Mouse (Mus musculus): Measurements from ENCODE around the gene Prkag1. TPM values are rescaled to one million over a fixed set of nuclear protein-coding genes. Genes with fewer than 3 reads are reported as not detected.
A peak's percentile ranks its signal among the peaks of the same experiment; 100 is the strongest.

Prkag1 gene
- polyA plus RNA-seq, 1 experiment from 2014 or later: 89.4 TPM

- 37% methylated on average over 7 of the region's 7 CpGs for WGBS
- H3K4me2 ChIP-seq (ENCODE audit: low read depth, low read length, severe bottlenecking): no peak overlapping the region
- H3K27me3 ChIP-seq (ENCODE audit: control insufficient read depth, insufficient read depth, low read length): peaks cover 66% of the 10 kb centered on the region
- DNase-seq (ENCODE audit: low spot score) (peak; percentile 64), ATAC-seq (replicated peaks; ENCODE audit: low FRiP score) (no peak)
- H3K4me3 ChIP-seq (ENCODE audit: low read depth, low read length): no peak overlapping the region
- no peak overlapping the region for H3K9ac ChIP-seq (ENCODE audit: low read length)
- no peaks in the 10 kb centered on the region for H3K36me3 ChIP-seq (ENCODE audit: control insufficient read depth, insufficient read depth, low read length)
- H3K4me1 ChIP-seq (replicated peaks; ENCODE audit: control insufficient read depth, insufficient read depth, low read length): peaks cover 5% of the 10 kb centered on the region; the same call in 1 of the 2 replicates
- H3K27ac ChIP-seq (ENCODE audit: low read depth, low read length): no peak overlapping the region
- H3K9me3 ChIP-seq (ENCODE audit: control insufficient read depth, low read length): no peaks in the 10 kb centered on the region
These were observed 45.6 kb downstream of the Prkag1 start for GRCm38 (mm10) chr15:98785744-98786143.

- Histone ChIP-seq H3K27me3 (ENCODE audit: control insufficient read depth, insufficient read depth, low read length) (peaks cover 73% of the 10 kb centered on the region), H3K4me2 (ENCODE audit: low read depth, low read length, severe bottlenecking) (no peak overlapping the region), H3K36me3 (ENCODE audit: control insufficient read depth, insufficient read depth, low read length) (no peaks in the 10 kb centered on the region), H3K9me3 (ENCODE audit: control insufficient read depth, low read length) (no peaks in the 10 kb centered on the region), H3K27ac (ENCODE audit: low read depth, low read length) (no peak overlapping the region), H3K9ac (ENCODE audit: low read length) (no peak overlapping the region), H3K4me1 (replicated peaks; ENCODE audit: control insufficient read depth, insufficient read depth, low read length) (peaks cover 8% of the 10 kb centered on the region), H3K4me3 (ENCODE audit: low read depth, low read length) (no peak overlapping the region)
- DNase-seq (ENCODE audit: low spot score) (no peak), ATAC-seq (replicated peaks; ENCODE audit: low FRiP score) (no peak)
- 34% methylated on average over 6 of the region's 6 CpGs for WGBS
These were observed 50.2 kb downstream of the Prkag1 start for GRCm38 (mm10) chr15:98781166-98781565.

- H3K4me2 ChIP-seq (ENCODE audit: low read depth, low read length, severe bottlenecking): no peak overlapping the region
- DNase-seq (ENCODE audit: low spot score): peak; percentile 64
These were observed 50.7 kb downstream of the Prkag1 start for GRCm38 (mm10) chr15:98780573-98780972.

GRCm38 (mm10) chr15:98780075-98780474 is 51.2 kb downstream of the Prkag1 start:
- peaks cover 10% of the 10 kb centered on the region for H3K4me1 ChIP-seq (replicated peaks; ENCODE audit: control insufficient read depth, insufficient read depth, low read length)
- no peak overlapping the region for H3K27ac ChIP-seq (ENCODE audit: low read depth, low read length)
- WGBS: 3% methylated on average over 8 of the region's 8 CpGs
- H3K9ac ChIP-seq (ENCODE audit: low read length): no peak overlapping the region
- no peak overlapping the region for H3K4me3 ChIP-seq (ENCODE audit: low read depth, low read length)
- no peaks in the 10 kb centered on the region for H3K36me3 ChIP-seq (ENCODE audit: control insufficient read depth, insufficient read depth, low read length)
- DNase-seq (ENCODE audit: low spot score) (no peak), ATAC-seq (replicated peaks; ENCODE audit: low FRiP score) (no peak)
- no peaks in the 10 kb centered on the region for H3K9me3 ChIP-seq (ENCODE audit: control insufficient read depth, low read length)
- peaks cover 80% of the 10 kb centered on the region for H3K27me3 ChIP-seq (ENCODE audit: control insufficient read depth, insufficient read depth, low read length)
- no peak overlapping the region for H3K4me2 ChIP-seq (ENCODE audit: low read depth, low read length, severe bottlenecking)

More at GRCm38 (mm10) chr15:98780573-98780972, 50.7 kb downstream of the Prkag1 start:
- no peaks in the 10 kb centered on the region for H3K9me3 ChIP-seq (ENCODE audit: control insufficient read depth, low read length)
- H3K27me3 ChIP-seq (ENCODE audit: control insufficient read depth, insufficient read depth, low read length): peaks cover 78% of the 10 kb centered on the region
- H3K4me1 ChIP-seq (replicated peaks; ENCODE audit: control insufficient read depth, insufficient read depth, low read length): peaks cover 10% of the 10 kb centered on the region
- ATAC-seq (replicated peaks; ENCODE audit: low FRiP score): no peak
- no peak overlapping the region for H3K9ac ChIP-seq (ENCODE audit: low read length)
- H3K36me3 ChIP-seq (ENCODE audit: control insufficient read depth, insufficient read depth, low read length): no peaks in the 10 kb centered on the region
- no peak overlapping the region for H3K4me3 ChIP-seq (ENCODE audit: low read depth, low read length)
- no peak overlapping the region for H3K27ac ChIP-seq (ENCODE audit: low read depth, low read length)
- 2% methylated on average over 12 of the region's 13 CpGs for WGBS

- H3K36me3 ChIP-seq (ENCODE audit: control insufficient read depth, insufficient read depth, low read length): no peaks in the 10 kb centered on the region
- ATAC-seq (replicated peaks; ENCODE audit: low FRiP score) (no peak), DNase-seq (ENCODE audit: low spot score) (no peak)
- H3K27ac ChIP-seq (ENCODE audit: low read depth, low read length): no peak overlapping the region
- H3K4me1 ChIP-seq (replicated peaks; ENCODE audit: control insufficient read depth, insufficient read depth, low read length): peaks cover 10% of the 10 kb centered on the region
- H3K9me3 ChIP-seq (ENCODE audit: control insufficient read depth, low read length): no peaks in the 10 kb centered on the region
- peaks cover 88% of the 10 kb centered on the region for H3K27me3 ChIP-seq (ENCODE audit: control insufficient read depth, insufficient read depth, low read length)
- no peak overlapping the region for H3K9ac ChIP-seq (ENCODE audit: low read length)
- H3K4me3 ChIP-seq (ENCODE audit: low read depth, low read length): no peak overlapping the region
- no peak overlapping the region for H3K4me2 ChIP-seq (ENCODE audit: low read depth, low read length, severe bottlenecking)
- 1% methylated on average over 10 of the region's 11 CpGs for WGBS
These were observed 52.5 kb downstream of the Prkag1 start for GRCm38 (mm10) chr15:98778806-98779205.

GRCm38 (mm10) chr15:98778191-98778770 is 53.0 kb downstream of the Prkag1 start:
- H3K36me3 ChIP-seq (ENCODE audit: control insufficient read depth, insufficient read depth, low read length): no peaks in the 10 kb centered on the region
- peaks cover 93% of the 10 kb centered on the region for H3K27me3 ChIP-seq (ENCODE audit: control insufficient read depth, insufficient read depth, low read length)
- ATAC-seq (replicated peaks; ENCODE audit: low FRiP score): no peak
- 0 out of 2 replicates have a peak overlapping the region, but pooled peaks have one; percentile 18 for H3K4me2 ChIP-seq (ENCODE audit: low read depth, low read length, severe bottlenecking)
- DNase-seq (ENCODE audit: low spot score): peak; percentile 56
- under 1% methylated on average over 25 of the region's 25 CpGs for WGBS
- H3K9me3 ChIP-seq (ENCODE audit: control insufficient read depth, low read length): no peaks in the 10 kb centered on the region
- no peak overlapping the region for H3K4me3 ChIP-seq (ENCODE audit: low read depth, low read length)
- peaks cover 10% of the 10 kb centered on the region for H3K4me1 ChIP-seq (replicated peaks; ENCODE audit: control insufficient read depth, insufficient read depth, low read length)
- H3K27ac ChIP-seq (ENCODE audit: low read depth, low read length): no peak overlapping the region
- no peak overlapping the region for H3K9ac ChIP-seq (ENCODE audit: low read length)

GRCm38 (mm10) chr15:98777762-98778161 is 53.6 kb downstream of the Prkag1 start, which contains the start of gene Wnt10b:
Gene Wnt10b, minus strand, starts transcription at chr15:98778150.
- H3K9ac ChIP-seq (ENCODE audit: low read length): no peak within 1 kb of the TSS

GRCm38 (mm10) chr15:98777005-98777616 is 54.2 kb downstream of the Prkag1 start:
- Histone ChIP-seq H3K4me1 (replicated peaks; ENCODE audit: control insufficient read depth, insufficient read depth, low read length) (peaks cover 13% of the 10 kb centered on the region), H3K9ac (ENCODE audit: low read length) (no peak overlapping the region)
- peak; percentile 56 for DNase-seq (ENCODE audit: low spot score)

More at GRCm38 (mm10) chr15:98777762-98778161, 53.6 kb downstream of the Prkag1 start, which contains the start of gene Wnt10b:
- Histone ChIP-seq H3K4me1 (replicated peaks; ENCODE audit: control insufficient read depth, insufficient read depth, low read length) (peaks cover 10% of the 10 kb centered on the region), H3K36me3 (ENCODE audit: control insufficient read depth, insufficient read depth, low read length) (no peaks in the 10 kb centered on the region), H3K27ac (ENCODE audit: low read depth, low read length) (no peak within 1 kb of the TSS), H3K9me3 (ENCODE audit: control insufficient read depth, low read length) (no peaks in the 10 kb centered on the region), H3K4me3 (ENCODE audit: low read depth, low read length) (0 out of 2 replicates have a peak within 1 kb of the TSS, but pooled peaks have one; percentile 7), H3K27me3 (ENCODE audit: control insufficient read depth, insufficient read depth, low read length) (peaks cover 96% of the 10 kb centered on the region), H3K4me2 (ENCODE audit: low read depth, low read length, severe bottlenecking) (0 out of 2 replicates have a peak within 1 kb of the TSS, but pooled peaks have one; percentile 18)
- DNase-seq (ENCODE audit: low spot score) (no peak), ATAC-seq (replicated peaks; ENCODE audit: low FRiP score) (no peak)
- under 1% methylated on average over 33 of the region's 33 CpGs for WGBS

More at GRCm38 (mm10) chr15:98777005-98777616, 54.2 kb downstream of the Prkag1 start:
- no peak for ATAC-seq (replicated peaks; ENCODE audit: low FRiP score)
- Histone ChIP-seq H3K4me2 (ENCODE audit: low read depth, low read length, severe bottlenecking) (no peak overlapping the region; the same call in 1 of the 2 replicates), H3K9me3 (ENCODE audit: control insufficient read depth, low read length) (no peaks in the 10 kb centered on the region), H3K4me3 (ENCODE audit: low read depth, low read length) (no peak overlapping the region), H3K27me3 (ENCODE audit: control insufficient read depth, insufficient read depth, low read length) (peaks cover 100% of the 10 kb centered on the region), H3K27ac (ENCODE audit: low read depth, low read length) (no peak overlapping the region), H3K36me3 (ENCODE audit: control insufficient read depth, insufficient read depth, low read length) (no peaks in the 10 kb centered on the region)
- WGBS: under 1% methylated on average over 19 of the region's 19 CpGs
